ENCODE assay signal across 22 mouse cellular contexts in genomic region chr10:59694104-59694503, GRCm38 (mm10). TPM values are rescaled to one million over a fixed set of nuclear protein-coding genes. Genes with fewer than 3 reads are reported as not detected.
A peak's percentile ranks its signal among the peaks of the same experiment; 100 is the strongest.
DNase-seq lines count a peak whose midpoint lies in the region; ATAC-seq lines count a peak whose summit lies in the region.
"Had no signal": no experiment of that assay in that cellular context is flagged by ENCODE, and none has a peak within 500 bp of the region (broad histone marks: within the 10 kb centered on the region; RNA-seq: fewer than 3 reads in every experiment).

No protein-coding gene starts in this region.

- DNase-seq in A20 (ENCODE audit: low read depth, low spot score) = peak; percentile 63
- DNase-seq in kidney, adult 8-10 months = no peak
- no peak for DNase-seq in ovary, postnatal 36 days (ENCODE audit: low spot score)
- no peak for DNase-seq in frontal cortex, postnatal 10 days (ENCODE audit: low spot score in 2 of 2)
- DNase-seq: adrenal gland, adult 8-10 months; adrenal gland, postnatal 25 days; cerebellum, adult 11-12 months; cerebellum, adult 8-10 months; cerebellum, postnatal 10 days; cerebellum, postnatal 36 days; gastrocnemius, adult 2 months; gastrocnemius, postnatal 14 days; heart, adult 18-20 months; heart, postnatal 10 days; heart, postnatal 36 days had no signal

- ATAC-seq in common myeloid progenitor, adult 5-6 weeks (replicated peaks; ENCODE audit: low read depth, poor library complexity, severe bottlenecking) = peak; percentile 46; the same call in 1 of the 2 replicates
- peak; percentile 53 for ATAC-seq in megakaryocyte progenitor cell, adult 5-6 weeks (replicated peaks; ENCODE audit: poor library complexity)
- ATAC-seq: activated CD4-positive, CD25-positive, alpha-beta regulatory T cell, adult 4 months; CD4-positive, CD25-positive, alpha-beta regulatory T cell, adult 4 months; forebrain, embryonic 15.5 days; hindbrain, embryonic 16.5 days; intestine, embryonic 15.5 days had no signal

RNA-seq across cellular contexts. Expression of gene Micu1, which starts 8.2 kb away (rescaled TPM):
- 37.8 and 40.9 TPM in 2 replicates for total RNA-seq in common myeloid progenitor, adult 5-6 weeks (2017)
- total RNA-seq in megakaryocyte progenitor cell, adult 5-6 weeks (2015) = 42.0 and 51.5 TPM in 2 replicates
- 60.3 and 60.7 TPM in 2 replicates for total RNA-seq in megakaryocyte progenitor cell, adult 5-6 weeks (2017)
